Mouse (Mus musculus): ENCODE results near the gene Dnah3. TPM values are rescaled to one million over a fixed set of nuclear protein-coding genes. Genes with fewer than 3 reads are reported as not detected.

Gene Dnah3
- polyA plus RNA-seq, 1 experiment from 2014 or later, result 0.11 TPM

DNA sequence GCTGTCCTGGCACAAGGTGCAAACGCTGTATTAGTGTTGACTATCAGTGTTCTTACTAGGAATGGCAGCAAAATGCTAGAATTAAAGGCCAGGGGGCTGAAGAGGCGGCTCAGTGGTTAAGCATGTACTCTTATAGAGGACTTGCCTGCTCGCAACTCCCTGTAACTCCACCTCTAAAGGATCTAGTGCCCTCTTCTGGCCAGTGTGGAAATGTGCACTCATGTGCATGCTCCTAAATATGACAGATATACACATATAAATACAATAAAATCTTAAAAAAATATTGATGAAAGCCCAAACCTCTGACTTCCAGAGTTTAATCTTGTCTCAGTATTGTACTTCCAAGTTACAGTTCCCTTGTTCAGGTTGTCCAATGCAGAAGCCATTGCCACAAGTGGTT, 51.1 kb downstream of the Dnah3 start:
- ATAC-seq (ENCODE audit: low FRiP score), result no peak
- no peak overlapping the region for H3K9ac ChIP-seq
- H3K36me3 ChIP-seq (replicated peaks), result no peaks in the 10 kb centered on the region
- H3K27me3 ChIP-seq, result no peaks in the 10 kb centered on the region
- H3K4me2 ChIP-seq, result no peak overlapping the region
- H3K27ac ChIP-seq, result no peak overlapping the region
- H3K4me3 ChIP-seq (replicated peaks), result no peak overlapping the region
- no peaks in the 10 kb centered on the region for H3K4me1 ChIP-seq
- no peaks in the 10 kb centered on the region; the same call in 1 of the 2 replicates for H3K9me3 ChIP-seq
- 86% methylated on average over 3 of the region's 3 CpGs for WGBS

DNA sequence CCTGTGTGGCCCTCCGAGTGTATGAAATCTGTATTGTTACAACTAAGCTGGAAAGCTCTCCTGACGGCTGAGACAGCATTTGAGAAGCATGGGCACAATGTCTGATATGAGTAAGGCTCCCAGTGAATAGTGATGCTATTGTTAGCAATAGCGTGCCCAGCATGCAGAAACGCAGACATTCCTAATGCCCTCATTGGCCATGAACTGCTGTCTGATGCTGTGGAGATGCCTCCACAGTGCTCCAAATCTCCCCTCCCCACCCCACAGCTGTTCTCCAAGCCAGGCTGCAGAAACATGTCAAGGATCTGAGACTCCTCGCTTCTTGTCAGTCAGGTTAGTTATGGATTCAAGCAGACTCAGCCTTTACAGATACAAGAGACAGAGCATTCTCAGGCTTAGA, 58.7 kb downstream of the Dnah3 start:
- no peak for ATAC-seq (ENCODE audit: low FRiP score)
- Histone ChIP-seq H3K9me3 (no peaks in the 10 kb centered on the region), H3K36me3 (replicated peaks) (no peaks in the 10 kb centered on the region), H3K9ac (no peak overlapping the region), H3K27ac (no peak overlapping the region), H3K4me1 (no peaks in the 10 kb centered on the region), H3K4me2 (no peak overlapping the region), H3K27me3 (no peaks in the 10 kb centered on the region), H3K4me3 (replicated peaks) (no peak overlapping the region)
- 74% methylated on average over 5 of the region's 5 CpGs for WGBS

DNA sequence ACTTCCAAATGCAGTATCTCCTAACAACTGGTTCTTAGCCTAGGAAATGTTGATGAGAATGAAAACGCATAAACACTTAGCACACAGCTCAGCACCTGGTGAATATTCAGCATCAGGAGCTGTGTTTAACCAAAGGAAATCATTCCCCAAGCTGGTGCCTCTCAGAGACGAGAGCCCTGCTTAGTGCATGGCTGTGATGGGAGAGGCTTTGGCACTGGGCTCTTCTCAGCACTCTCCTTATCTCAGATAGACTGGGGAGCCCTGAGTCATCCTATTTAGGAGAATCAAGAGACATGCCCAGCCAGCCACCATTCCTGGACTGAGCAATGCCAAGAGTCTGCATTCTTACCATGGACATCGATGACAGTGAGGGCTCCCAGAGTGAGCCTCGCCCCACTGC, 60.1 kb downstream of the Dnah3 start:
- WGBS, result 87% methylated on average over 4 of the region's 4 CpGs

DNA sequence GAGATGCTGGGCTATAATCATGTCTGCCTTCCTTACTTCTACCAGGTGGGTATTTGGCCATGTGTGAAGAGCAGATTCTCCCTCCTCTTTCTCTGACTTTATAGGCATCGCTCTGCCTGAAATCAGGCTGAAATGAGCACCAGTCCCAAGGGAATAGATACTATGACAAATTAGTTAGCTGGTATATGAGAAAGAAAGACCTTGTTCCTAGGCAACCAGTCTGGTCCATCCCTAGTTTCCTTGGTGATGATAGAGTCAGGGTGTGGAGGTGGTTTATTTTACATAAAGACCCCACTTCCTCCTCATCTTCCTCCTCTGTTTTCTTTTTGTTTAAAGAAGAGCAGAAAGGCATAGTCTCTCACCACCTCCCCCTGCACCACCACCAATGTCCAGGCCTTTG, 60.5 kb downstream of the Dnah3 start:
- Histone ChIP-seq H3K4me1 (no peaks in the 10 kb centered on the region), H3K27ac (no peak overlapping the region), H3K4me3 (replicated peaks) (no peak overlapping the region), H3K27me3 (no peaks in the 10 kb centered on the region), H3K36me3 (replicated peaks) (no peaks in the 10 kb centered on the region), H3K9ac (no peak overlapping the region), H3K9me3 (no peaks in the 10 kb centered on the region), H3K4me2 (no peak overlapping the region)
- 80% methylated on average over 1 of the region's 1 CpGs for WGBS
- ATAC-seq (ENCODE audit: low FRiP score), result no peak

More for the DNA sequence above, 60.1 kb downstream of the Dnah3 start:
- Histone ChIP-seq H3K36me3 (replicated peaks) (no peaks in the 10 kb centered on the region), H3K4me1 (no peaks in the 10 kb centered on the region), H3K27ac (no peak overlapping the region), H3K4me2 (no peak overlapping the region), H3K4me3 (replicated peaks) (no peak overlapping the region), H3K27me3 (no peaks in the 10 kb centered on the region), H3K9ac (no peak overlapping the region), H3K9me3 (no peaks in the 10 kb centered on the region)
- ATAC-seq (ENCODE audit: low FRiP score), result no peak

DNA sequence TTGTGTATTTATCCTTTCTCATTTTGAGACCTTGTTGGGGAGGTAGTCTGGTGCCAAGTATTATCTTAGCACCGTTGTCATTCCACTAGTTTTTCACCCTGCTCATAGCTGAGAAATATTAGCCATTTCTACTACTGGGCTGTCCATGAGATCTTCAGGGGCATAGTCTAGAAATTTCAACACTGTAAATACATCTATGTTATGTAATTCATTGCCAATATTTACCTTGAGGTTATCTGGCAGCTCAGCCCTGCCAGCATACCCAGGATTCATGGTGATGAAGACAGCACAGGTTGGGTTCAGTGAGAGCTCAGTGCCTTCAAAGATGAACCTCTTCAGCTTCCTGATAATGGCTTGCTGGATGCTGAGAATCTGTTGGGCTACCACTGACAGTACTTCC, 66.4 kb downstream of the Dnah3 start:
- Histone ChIP-seq H3K9ac (no peak overlapping the region), H3K4me3 (replicated peaks) (no peak overlapping the region), H3K27me3 (no peaks in the 10 kb centered on the region), H3K27ac (no peak overlapping the region), H3K4me2 (no peak overlapping the region), H3K4me1 (no peaks in the 10 kb centered on the region), H3K9me3 (0 out of 2 replicates have a peak, but pooled peaks cover under 1% of the 10 kb centered on the region), H3K36me3 (replicated peaks) (no peaks in the 10 kb centered on the region)
- WGBS, result 88% methylated on average over 1 of the region's 1 CpGs
- no peak for ATAC-seq (ENCODE audit: low FRiP score)

DNA sequence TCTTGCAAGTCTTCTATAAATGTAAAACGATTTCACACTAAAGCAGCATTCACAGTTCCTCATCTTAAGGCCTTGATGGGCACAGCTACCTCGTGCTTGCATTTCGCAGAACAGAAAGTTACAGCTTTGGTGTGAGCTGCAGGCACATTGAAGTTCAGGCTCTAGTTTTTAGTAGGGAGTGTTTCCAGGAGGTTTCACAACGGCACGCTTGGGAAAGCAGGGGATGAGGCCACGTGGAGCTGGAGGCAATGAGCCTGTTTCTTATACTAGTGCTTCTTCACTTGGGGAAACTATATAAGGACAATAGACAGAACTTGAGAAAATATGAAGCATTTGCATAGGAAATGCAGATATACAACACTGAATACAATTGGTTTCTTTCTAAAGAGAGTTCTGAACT, 98.0 kb downstream of the Dnah3 start:
- 85% methylated on average over 6 of the region's 6 CpGs for WGBS
- Histone ChIP-seq H3K36me3 (replicated peaks) (no peaks in the 10 kb centered on the region), H3K9me3 (no peaks in the 10 kb centered on the region), H3K4me1 (no peaks in the 10 kb centered on the region), H3K9ac (no peak overlapping the region), H3K4me3 (replicated peaks) (no peak overlapping the region), H3K4me2 (no peak overlapping the region), H3K27me3 (no peaks in the 10 kb centered on the region), H3K27ac (no peak overlapping the region)
- no peak for ATAC-seq (ENCODE audit: low FRiP score)

DNA sequence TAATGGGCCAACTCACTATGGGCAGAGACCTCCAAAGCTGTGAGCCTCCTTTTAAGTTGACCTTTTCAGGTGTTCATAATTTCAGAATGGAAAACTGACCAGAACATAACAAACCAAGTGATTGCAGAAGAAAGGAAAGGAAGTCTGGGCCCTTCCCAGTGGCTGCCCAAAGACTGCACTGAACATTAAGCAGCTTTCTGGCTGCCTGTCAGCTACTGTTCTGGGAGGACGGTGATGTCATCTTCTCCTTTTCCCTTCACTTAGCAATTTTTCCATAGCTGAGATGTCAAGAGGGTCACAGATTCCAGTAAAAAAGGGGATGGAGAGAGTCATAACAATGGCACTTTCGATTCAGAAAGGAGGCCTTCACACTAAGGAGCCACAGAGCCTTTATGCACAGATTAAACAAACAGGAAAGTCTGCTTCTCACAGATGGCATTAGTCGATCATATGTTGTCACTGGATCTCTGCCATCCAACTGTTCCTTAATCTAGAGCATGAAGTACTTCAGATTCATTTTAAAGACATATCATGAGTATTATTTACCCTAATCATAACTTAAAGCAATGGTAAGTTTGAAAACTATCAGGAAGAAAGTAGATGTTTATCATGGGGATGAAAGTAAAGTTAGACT, 109.7 kb downstream of the Dnah3 start:
- no peak overlapping the region for H3K27ac ChIP-seq
- no peaks in the 10 kb centered on the region for H3K4me1 ChIP-seq
- WGBS, result 70% methylated on average over 3 of the region's 3 CpGs
- H3K27me3 ChIP-seq, result no peaks in the 10 kb centered on the region
- no peak overlapping the region for H3K9ac ChIP-seq
- no peaks in the 10 kb centered on the region for H3K36me3 ChIP-seq (replicated peaks)
- no peak for ATAC-seq (ENCODE audit: low FRiP score)
- no peak overlapping the region for H3K4me2 ChIP-seq
- H3K4me3 ChIP-seq (replicated peaks), result no peak overlapping the region
- H3K9me3 ChIP-seq, result no peaks in the 10 kb centered on the region

DNA sequence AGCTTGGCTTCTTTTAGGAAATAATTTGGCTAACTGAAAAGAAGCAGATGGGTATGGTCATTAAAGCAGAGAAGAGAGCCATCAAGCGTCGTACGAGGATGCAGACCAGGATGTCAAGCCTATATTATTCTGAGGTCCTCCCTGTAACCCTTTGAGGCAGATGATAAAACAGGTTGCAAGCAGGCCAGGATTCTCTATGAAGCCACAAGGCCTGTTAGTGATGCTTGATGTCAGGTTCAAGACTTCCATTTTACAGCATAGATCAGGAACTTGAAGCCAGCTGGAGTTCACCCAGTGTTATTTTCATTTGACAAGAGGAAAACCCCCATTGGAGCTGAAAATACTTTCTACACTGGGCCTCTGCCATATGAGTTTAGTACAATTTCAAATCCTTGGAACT, 114.9 kb downstream of the Dnah3 start:
- Histone ChIP-seq H3K36me3 (replicated peaks) (no peaks in the 10 kb centered on the region), H3K4me2 (no peak overlapping the region), H3K27ac (no peak overlapping the region), H3K9me3 (no peaks in the 10 kb centered on the region), H3K4me3 (replicated peaks) (no peak overlapping the region), H3K27me3 (no peaks in the 10 kb centered on the region), H3K4me1 (no peaks in the 10 kb centered on the region), H3K9ac (no peak overlapping the region)
- ATAC-seq (ENCODE audit: low FRiP score), result no peak
- whole genome bisulfite sequencing, result 93% methylated on average over 3 of the region's 3 CpGs

DNA sequence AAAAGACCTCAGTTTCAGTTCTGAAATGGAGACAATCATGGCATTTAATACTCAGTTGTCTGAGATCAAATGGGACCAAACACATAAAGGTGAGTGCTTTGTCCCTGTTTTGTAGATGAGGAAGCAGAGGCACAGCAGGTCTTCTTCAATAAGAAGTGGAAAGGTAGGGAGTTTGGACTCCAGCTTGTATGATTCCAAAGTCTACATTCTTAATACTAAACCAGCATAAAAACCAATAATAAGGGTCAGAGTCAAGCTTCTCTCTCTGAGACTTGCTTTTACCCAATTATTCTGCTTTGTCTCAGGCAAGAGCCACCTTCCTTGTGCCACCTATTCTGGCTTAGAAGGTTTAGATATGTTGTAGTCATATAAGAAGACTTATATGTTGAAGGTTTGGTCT, 116.5 kb downstream of the Dnah3 start:
- H3K4me2 ChIP-seq, result no peak overlapping the region
- no peaks in the 10 kb centered on the region for H3K36me3 ChIP-seq (replicated peaks)
- H3K9ac ChIP-seq, result no peak overlapping the region
- H3K27me3 ChIP-seq, result no peaks in the 10 kb centered on the region
- H3K9me3 ChIP-seq, result no peaks in the 10 kb centered on the region
- no peak overlapping the region for H3K4me3 ChIP-seq (replicated peaks)
- no peaks in the 10 kb centered on the region for H3K4me1 ChIP-seq
- no peak overlapping the region for H3K27ac ChIP-seq
- ATAC-seq (ENCODE audit: low FRiP score), result no peak

DNA sequence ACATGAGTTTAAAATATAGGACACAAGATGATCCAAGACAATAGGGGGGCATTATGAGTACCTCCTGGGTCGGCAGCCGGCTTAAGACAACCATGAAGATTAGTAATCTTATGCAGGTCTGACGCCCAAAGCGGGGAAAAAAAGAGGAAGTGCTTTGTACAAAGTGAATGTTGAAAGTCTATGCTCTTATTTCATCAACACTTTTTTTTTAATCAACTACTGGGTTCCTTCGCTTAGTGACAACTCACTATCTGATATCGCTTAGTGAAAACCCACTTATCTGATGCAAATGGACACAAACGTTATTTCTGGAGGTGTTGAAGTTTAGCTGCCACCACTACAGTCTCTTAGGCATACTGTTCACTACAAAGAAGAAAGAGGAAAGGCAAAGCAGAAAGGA, 117.5 kb downstream of the Dnah3 start:
- no peaks in the 10 kb centered on the region for H3K27me3 ChIP-seq
- ATAC-seq (ENCODE audit: low FRiP score), result no peak
- H3K4me2 ChIP-seq, result no peak overlapping the region
- no peak overlapping the region for H3K4me3 ChIP-seq (replicated peaks)
- no peak overlapping the region for H3K27ac ChIP-seq
- H3K4me1 ChIP-seq, result no peaks in the 10 kb centered on the region
- 89% methylated on average over 7 of the region's 7 CpGs for whole genome bisulfite sequencing
- no peaks in the 10 kb centered on the region for H3K36me3 ChIP-seq (replicated peaks)
- no peak overlapping the region for H3K9ac ChIP-seq
- no peaks in the 10 kb centered on the region for H3K9me3 ChIP-seq

DNA sequence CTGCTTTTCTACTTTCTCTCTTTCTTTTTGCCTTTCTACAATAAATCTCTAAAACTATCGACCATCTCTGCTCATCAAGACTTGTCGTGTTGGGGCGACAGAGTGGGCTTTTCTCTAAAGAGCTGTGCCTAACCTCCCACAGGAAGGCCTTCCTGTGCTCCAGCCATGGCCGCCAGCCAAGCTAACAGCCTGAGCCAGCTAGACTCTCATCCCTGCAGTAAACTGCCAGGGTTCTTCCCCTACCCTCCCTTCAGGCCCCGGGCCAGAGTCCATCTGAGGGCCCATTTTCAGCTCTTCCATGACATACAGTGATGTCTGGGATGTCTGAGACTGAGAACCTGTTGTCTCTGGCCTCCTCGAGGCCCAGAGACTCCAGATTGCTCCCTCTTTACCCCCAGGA, 118.8 kb downstream of the Dnah3 start:
- no peaks in the 10 kb centered on the region for H3K36me3 ChIP-seq (replicated peaks)
- no peaks in the 10 kb centered on the region for H3K27me3 ChIP-seq
- no peaks in the 10 kb centered on the region for H3K9me3 ChIP-seq
- WGBS, result 81% methylated on average over 6 of the region's 6 CpGs
- H3K9ac ChIP-seq, result no peak overlapping the region
- H3K4me2 ChIP-seq, result no peak overlapping the region
- H3K4me3 ChIP-seq (replicated peaks), result no peak overlapping the region
- ATAC-seq (ENCODE audit: low FRiP score), result no peak
- no peaks in the 10 kb centered on the region for H3K4me1 ChIP-seq
- H3K27ac ChIP-seq, result no peak overlapping the region

DNA sequence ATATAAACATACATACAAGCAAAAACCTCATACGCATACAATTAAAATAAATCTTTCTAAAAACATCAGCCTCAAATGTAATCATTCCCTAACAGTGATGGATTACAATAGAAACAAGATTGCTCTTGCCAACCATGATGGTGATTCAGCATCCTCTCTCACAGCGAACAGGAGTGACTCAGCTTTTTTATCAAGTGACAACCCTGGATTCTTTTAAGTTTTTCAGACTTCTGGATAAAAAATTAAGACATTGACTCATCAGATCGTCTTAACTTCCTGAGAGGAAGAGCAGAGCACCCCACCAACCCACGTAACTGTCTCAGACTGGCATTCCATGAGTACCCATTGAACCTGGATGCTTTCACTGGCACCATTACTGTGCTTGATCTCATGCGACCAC, 120.9 kb downstream of the Dnah3 start:
- no peaks in the 10 kb centered on the region for H3K4me1 ChIP-seq
- no peak overlapping the region for H3K9ac ChIP-seq
- no peak overlapping the region for H3K4me2 ChIP-seq
- WGBS, result 88% methylated on average over 5 of the region's 5 CpGs
- no peaks in the 10 kb centered on the region for H3K9me3 ChIP-seq
- H3K27me3 ChIP-seq, result no peaks in the 10 kb centered on the region
- no peak overlapping the region for H3K27ac ChIP-seq
- no peak for ATAC-seq (ENCODE audit: low FRiP score)
- H3K4me3 ChIP-seq (replicated peaks), result no peak overlapping the region
- H3K36me3 ChIP-seq (replicated peaks), result no peaks in the 10 kb centered on the region

DNA sequence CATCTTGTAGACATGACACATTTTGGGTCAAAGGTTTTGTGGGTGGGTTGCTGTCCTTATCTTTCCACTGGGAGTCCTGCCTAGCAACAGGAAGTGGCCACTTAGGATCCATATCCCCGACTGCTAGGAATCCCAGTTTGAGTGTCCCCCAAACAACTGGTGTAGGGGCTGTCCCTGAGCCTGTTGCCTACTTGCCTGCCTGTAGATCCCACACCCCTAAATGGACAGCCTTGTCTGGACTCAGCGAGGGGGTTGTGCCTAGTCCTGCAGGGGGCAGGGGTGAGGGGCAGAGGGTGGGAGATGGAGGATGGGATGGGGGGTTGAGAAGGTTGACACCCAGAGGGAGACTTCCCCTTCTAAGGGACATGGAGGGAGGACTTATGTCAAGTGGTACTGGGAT, 125.8 kb downstream of the Dnah3 start:
- Histone ChIP-seq H3K27me3 (no peaks in the 10 kb centered on the region), H3K27ac (no peak overlapping the region), H3K4me1 (no peaks in the 10 kb centered on the region), H3K9me3 (no peaks in the 10 kb centered on the region), H3K4me3 (replicated peaks) (no peak overlapping the region), H3K9ac (no peak overlapping the region), H3K36me3 (replicated peaks) (no peaks in the 10 kb centered on the region), H3K4me2 (no peak overlapping the region)
- 81% methylated on average over 2 of the region's 2 CpGs for WGBS
- ATAC-seq (ENCODE audit: low FRiP score), result no peak
